Mouse (Mus musculus) brain, embryonic 14.5 days (tissue): ENCODE results near the gene Nol4l. TPM values are rescaled to one million over a fixed set of nuclear protein-coding genes. Genes with fewer than 3 reads are reported as not detected.
A peak's percentile ranks its signal among the peaks of the same experiment; 100 is the strongest.

Source experiments
- DNase-seq: peaks from one replicate; pipeline ENCODE4 v3.0.0-alpha.2; 2011; ENCODE audit warnings: low read depth
- CTCF ChIP-seq: fragments of 200-500 bp; IDR thresholded peaks from 2 replicates; pipeline ENCODE4 v1.5.1; 2012; ENCODE audit warnings: inconsistent platforms, mild to moderate bottlenecking, moderate library complexity, borderline replicate concordance; ENCODE audit not compliant: insufficient read depth, insufficient read length; ENCODE audit errors: extremely low read depth
- POLR2A ChIP-seq: fragments of 200-500 bp; IDR thresholded peaks from 2 replicates; pipeline ENCODE4 v1.6.1; 2012; ENCODE audit warnings: mild to moderate bottlenecking, inconsistent platforms, borderline replicate concordance; ENCODE audit not compliant: poor library complexity, insufficient read depth, insufficient read length, severe bottlenecking; ENCODE audit errors: extremely low read depth
- polyA plus RNA-seq: library from polyadenylated mRNA; depleted of rRNA; stranded (reverse); fragments of >200 nt; gene quantifications from 2 replicates; pipeline ENCODE4 v1.2.3, GENCODE M21; 2012

The Nol4l gene
- polyA plus RNA-seq, 1 experiment: 101 TPM

GRCm38 (mm10) chr2:153491512-153492178 lies 38.1 kb downstream of the Nol4l start:
- no peak for TF ChIP-seq CTCF
- no peak for TF ChIP-seq POLR2A
- DNase-seq: peak; percentile 81

DNA sequence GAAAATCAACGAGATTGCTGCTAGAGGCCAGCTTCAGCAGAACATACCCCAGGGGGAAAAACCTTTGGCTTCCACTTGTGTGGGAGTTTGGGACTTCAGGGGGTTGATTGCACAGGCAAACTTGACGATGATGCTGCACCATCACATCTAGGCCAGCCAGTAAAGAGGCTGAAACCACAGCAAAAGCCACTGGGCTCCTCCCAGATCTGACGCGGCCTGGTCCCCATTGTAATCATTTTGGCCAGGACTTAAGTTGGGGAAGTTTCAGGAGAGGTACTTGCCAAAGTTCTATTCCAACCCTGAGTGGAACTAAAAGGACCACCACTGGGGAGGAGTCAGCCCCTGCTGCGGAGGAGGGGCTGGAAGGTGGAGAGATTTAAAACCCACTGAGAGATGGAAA lies 38.8 kb downstream of the Nol4l start:
- peak; percentile 31 for DNase-seq
- TF ChIP-seq POLR2A: no peak
- no peak for TF ChIP-seq CTCF

DNA sequence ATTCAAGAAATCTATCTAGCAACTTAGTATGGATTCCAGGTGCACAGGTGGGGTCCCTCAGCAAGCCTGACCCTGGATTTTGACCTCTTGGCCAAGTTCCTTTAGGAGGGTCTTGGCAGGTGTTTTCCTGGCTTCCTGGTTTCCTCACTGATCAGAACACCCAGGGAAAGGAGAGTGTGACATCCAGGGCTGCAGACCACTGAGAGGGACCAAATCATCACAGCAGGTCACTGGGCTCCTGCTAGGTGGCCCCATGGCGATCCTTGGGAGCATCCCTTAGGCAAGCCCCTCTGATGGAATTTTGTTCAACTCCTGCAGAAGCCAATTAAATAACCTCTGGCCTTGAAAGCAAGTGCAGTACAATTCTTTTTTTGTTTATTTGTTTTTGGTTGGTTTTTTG lies 39.7 kb downstream of the Nol4l start:
- no peak for DNase-seq
- TF ChIP-seq CTCF (no peak), POLR2A (no peak)

DNA sequence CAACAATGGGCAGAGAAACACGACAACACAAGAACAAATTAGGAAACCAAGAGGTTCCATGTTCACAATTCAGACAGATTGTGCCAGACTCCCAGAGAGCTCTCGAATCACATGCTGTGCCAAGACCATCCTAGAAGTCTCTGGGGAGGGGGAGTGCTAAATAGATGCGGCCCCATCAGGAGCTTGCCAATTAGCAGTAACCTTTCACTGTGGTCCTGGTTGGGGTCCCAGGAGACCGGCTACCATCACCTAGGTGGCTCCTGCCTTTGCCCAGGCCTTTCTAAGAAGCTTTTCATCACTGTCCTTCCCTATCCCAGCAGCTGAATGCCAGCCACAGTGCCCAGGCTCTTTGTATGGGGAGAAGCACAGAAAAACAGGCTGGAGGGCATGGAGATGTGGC lies 45.7 kb downstream of the Nol4l start:
- DNase-seq: peak; percentile 85
- TF ChIP-seq POLR2A (no peak), CTCF (no peak)

GRCm38 (mm10) chr2:153483118-153483983 lies 46.4 kb downstream of the Nol4l start:
- TF ChIP-seq CTCF: peak; percentile 26; the same call in 1 of the 2 replicates
- TF ChIP-seq POLR2A: no peak
- DNase-seq: peak; percentile 95

DNA sequence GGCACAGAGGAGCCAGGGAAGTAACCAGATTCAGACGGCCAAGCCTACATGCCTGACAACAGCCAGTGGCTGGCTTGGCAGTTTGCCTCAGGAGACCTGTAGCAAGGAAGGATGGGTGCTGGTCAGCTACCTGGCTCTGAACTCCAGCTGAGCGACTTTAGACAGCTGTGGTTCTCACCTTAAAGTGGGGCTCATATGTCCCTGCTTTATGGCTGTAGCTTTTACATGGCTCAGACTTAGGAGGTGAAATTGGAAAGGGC lies 48.0 kb downstream of the Nol4l start:
- no peak for DNase-seq
- TF ChIP-seq CTCF (no peak), POLR2A (no peak)

DNA sequence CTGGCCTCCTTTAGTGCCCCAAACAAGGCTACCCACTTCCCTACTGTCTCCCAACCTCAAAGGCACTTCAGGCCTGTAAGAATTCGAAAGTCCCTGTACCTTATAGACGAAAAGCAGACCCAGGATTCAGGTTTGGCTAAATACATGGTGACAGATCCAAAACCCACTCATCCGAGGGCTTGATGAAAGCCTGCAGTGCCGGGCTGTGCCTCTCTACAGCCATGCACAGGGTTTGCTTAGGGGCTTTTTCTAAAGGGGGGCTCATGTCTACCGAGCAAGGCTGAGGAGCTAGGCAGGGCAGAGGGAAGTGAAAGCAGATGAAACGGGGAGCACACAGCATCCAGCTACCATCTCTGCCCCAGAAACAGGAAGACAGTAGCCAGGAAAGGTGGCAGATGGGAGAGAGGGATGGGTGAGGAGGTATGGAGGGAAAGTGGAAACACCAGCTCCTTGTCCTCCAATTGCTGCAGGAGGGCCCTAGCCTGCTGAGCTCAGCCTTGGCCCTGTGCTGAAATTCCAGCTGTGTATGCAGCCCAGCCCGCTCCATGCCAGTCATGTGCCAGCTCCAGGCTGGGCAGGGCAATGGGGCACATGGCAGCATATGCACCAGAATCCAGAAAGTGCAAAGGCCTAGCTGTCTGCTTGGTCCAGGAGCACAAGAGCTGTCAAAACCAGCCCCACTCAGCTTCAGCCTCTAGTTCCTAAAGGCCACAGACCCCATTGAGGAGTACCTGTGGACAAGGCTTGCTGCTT lies 48.5 kb downstream of the Nol4l start:
- TF ChIP-seq POLR2A (no peak), CTCF (no peak)
- no peak for DNase-seq

GRCm38 (mm10) chr2:153479486-153479885 lies 50.3 kb downstream of the Nol4l start:
- no peak for DNase-seq
- TF ChIP-seq POLR2A (no peak), CTCF (no peak)

DNA sequence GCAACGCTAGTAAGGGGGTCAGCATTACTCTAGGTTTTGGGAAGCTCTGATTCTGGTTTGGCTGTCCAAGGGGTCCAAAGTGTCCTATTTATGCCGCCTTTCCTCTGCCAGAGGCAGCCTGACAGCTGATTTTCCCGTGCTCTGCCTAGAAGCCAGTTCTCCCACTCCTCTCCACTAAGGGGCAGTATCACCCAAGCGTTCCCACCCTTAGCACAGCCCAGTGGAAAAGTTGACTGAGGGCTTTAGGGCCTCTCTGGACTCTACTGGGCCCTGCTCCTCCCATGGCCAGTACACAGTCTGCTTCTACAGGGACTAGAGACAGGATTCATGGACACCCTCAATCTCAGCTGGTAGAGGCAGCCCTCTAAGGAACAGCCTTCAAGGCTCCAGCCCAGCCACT lies 51.2 kb downstream of the Nol4l start:
- TF ChIP-seq POLR2A (no peak), CTCF (peak; percentile 86)
- DNase-seq: peak; percentile 82

DNA sequence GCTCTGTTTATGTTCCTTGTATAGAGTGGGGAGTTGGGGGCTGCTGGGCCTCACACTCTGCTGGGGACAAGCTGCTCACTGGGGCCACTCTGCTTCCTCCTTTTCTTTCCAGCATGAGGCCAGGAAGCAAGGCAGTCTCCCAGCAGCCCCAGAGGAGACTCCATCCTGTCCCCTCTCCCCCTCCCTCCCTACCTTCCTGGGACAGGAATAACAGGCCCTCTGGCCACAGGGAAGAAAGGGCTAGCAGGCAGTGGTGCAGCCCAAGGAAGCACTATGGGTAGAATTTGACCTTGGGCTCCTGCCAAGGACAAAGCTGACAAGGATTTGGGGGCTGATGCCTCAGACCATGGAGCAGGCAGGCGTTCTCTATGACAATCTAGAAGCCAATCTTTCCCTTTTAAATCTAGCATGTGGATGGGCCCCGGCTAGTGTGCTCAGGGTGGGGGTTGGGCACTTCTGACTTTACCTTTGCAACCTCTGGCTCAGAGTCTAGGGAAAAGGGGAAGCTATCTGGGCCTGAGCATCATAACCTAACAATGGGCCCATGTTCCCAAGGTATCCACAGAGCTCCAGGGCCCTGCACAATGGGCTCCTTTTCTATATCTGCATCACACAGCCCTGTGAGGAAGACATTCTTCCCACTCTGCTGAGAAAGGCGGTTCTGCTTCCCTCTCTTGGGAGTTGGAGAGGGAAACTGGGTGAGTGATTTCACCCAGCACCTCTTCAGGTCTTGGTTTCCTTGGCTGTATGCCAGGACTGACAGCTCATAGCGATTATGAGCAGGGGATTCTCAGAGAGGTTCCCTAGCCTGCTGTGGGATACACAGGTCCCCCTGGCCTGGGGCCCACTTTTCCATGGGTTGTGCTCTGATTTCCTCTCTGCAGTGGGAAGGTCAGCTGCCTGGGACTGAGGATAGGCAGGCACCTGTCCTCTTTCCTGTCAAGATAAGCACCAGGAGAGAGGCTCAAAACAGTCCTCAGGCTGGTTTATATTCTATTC lies 54.4 kb downstream of the Nol4l start:
- no peak for TF ChIP-seq POLR2A
- TF ChIP-seq CTCF: no peak
- DNase-seq: peak; percentile 58

DNA sequence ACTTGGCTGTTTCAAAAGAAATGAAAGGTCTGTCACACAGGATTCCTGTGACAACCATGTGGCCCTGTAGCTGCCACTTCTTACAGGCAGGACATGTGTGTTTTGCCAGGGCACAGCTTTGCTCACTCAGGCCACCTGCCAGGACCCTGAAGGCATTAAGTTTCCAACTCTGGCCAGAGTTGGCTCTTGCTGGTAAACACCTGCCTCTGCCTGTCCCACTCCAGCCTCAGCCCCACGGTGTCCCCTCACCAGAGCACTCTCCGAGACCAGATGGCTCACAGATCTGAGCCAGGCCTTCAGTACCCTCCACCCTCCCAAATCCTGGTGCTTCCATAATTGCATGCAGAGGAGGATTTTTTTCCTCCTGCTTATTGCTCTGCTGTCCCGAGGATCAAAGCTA lies 58.8 kb downstream of the Nol4l start:
- peak; percentile 75 for DNase-seq
- TF ChIP-seq POLR2A (no peak), CTCF (no peak)

GRCm38 (mm10) chr2:153469764-153470163 lies 60.0 kb downstream of the Nol4l start:
- TF ChIP-seq CTCF: no peak
- TF ChIP-seq POLR2A: no peak
- peak; percentile 39 for DNase-seq
